Mouse (Mus musculus) stomach, embryonic 15.5 days (tissue): ENCODE results near the gene Sema3a. TPM values are rescaled to one million over a fixed set of nuclear protein-coding genes. Genes with fewer than 3 reads are reported as not detected.
"Not testable (repeated sequence)": the region's sequence is repeated elsewhere in the genome, so short reads cannot be mapped to it uniquely, and the experiment has no call there.

Experiments
- ATAC-seq: fragments of 200-750 bp; cut with Nextera tagmentation; 2 replicates; pipeline ENCODE4 v1.8.0; 2017; ENCODE audit warnings: low read depth, moderate number of reproducible peaks, moderate TSS enrichment; ENCODE audit not compliant: insufficient read depth, low FRiP score
- H3K27ac ChIP-seq: fragments of 300-500 bp; sonication (generic); 2 replicates; pipeline ENCODE4 v1.5.1; 2015; ENCODE audit warnings: mild to moderate bottlenecking, inconsistent platforms
- H3K27me3 ChIP-seq: fragments of 300-500 bp; sonication (generic); replicated peaks from 2 replicates; pipeline ENCODE4 v1.6.1; 2015; ENCODE audit warnings: inconsistent platforms
- H3K36me3 ChIP-seq: fragments of 300-500 bp; sonication (generic); 2 replicates; pipeline ENCODE4 v1.6.1; 2015; ENCODE audit warnings: inconsistent platforms
- H3K4me1 ChIP-seq: fragments of 300-500 bp; sonication (generic); 2 replicates; pipeline ENCODE4 v1.6.1; 2015; ENCODE audit warnings: inconsistent platforms
- H3K4me2 ChIP-seq: fragments of 300-500 bp; sonication (generic); 2 replicates; pipeline ENCODE4 v1.6.1; 2015; ENCODE audit warnings: mild to moderate bottlenecking, inconsistent platforms
- H3K4me3 ChIP-seq: fragments of 300-500 bp; sonication (generic); replicated peaks from 2 replicates; pipeline ENCODE4 v1.5.1; 2015; ENCODE audit warnings: inconsistent platforms
- H3K9ac ChIP-seq: fragments of 300-500 bp; sonication (generic); 2 replicates; pipeline ENCODE4 v1.6.1; 2015; ENCODE audit warnings: inconsistent platforms
- H3K9me3 ChIP-seq: fragments of 300-500 bp; sonication (generic); 2 replicates; pipeline ENCODE4 v1.6.1; 2016; ENCODE audit warnings: inconsistent platforms
- WGBS: fragments of 180-500 bp; shearing (Covaris S2); methylation state at CpG from one replicate; pipeline ENCODE4 v1.1.7; 2015; 5-methylcytosine and 5-hydroxymethylcytosine counted together
- polyA plus RNA-seq: library from polyadenylated mRNA; unstranded; fragments of >200 nt; fragmentation: Nextera tagmentation; extraction: Ambion mirVana; gene quantifications from 2 replicates; pipeline ENCODE4 v1.2.1, GENCODE M21; 2015

Sema3a gene
- polyA plus RNA-seq, 1 experiment from 2014 or later = 22.1 TPM

GRCm38 (mm10) chr5:13441112-13441511 is 315.9 kb downstream of the Sema3a start:
- Histone ChIP-seq H3K4me3 (no peak overlapping the region), H3K9ac (no peak overlapping the region)
- ATAC-seq = no peak

GRCm38 (mm10) chr5:13460182-13461001 is 335.2 kb downstream of the Sema3a start:
- Histone ChIP-seq H3K27me3 (no peaks in the 10 kb centered on the region), H3K9me3 (no peaks in the 10 kb centered on the region), H3K4me3 (no peak overlapping the region), H3K4me1 (no peaks in the 10 kb centered on the region), H3K4me2 (no peak overlapping the region), H3K9ac (no peak overlapping the region), H3K27ac (no peak overlapping the region), H3K36me3 (no peaks in the 10 kb centered on the region)
- no peak for ATAC-seq
- 62% methylated on average over 1 of the region's 1 CpGs for WGBS

More at GRCm38 (mm10) chr5:13441112-13441511, 315.9 kb downstream of the Sema3a start:
- no peaks in the 10 kb centered on the region for H3K36me3 ChIP-seq
- no peak overlapping the region for H3K4me2 ChIP-seq
- no peak overlapping the region for H3K27ac ChIP-seq
- H3K27me3 ChIP-seq = no peaks in the 10 kb centered on the region
- H3K9me3 ChIP-seq = no peaks in the 10 kb centered on the region
- no peaks in the 10 kb centered on the region for H3K4me1 ChIP-seq

GRCm38 (mm10) chr5:13468856-13469255 is 343.6 kb downstream of the Sema3a start:
- H3K9me3 ChIP-seq = no peaks in the 10 kb centered on the region
- no peaks in the 10 kb centered on the region for H3K27me3 ChIP-seq
- no peak overlapping the region for H3K4me2 ChIP-seq
- no peak overlapping the region for H3K9ac ChIP-seq
- H3K4me3 ChIP-seq = no peak overlapping the region
- H3K4me1 ChIP-seq = no peaks in the 10 kb centered on the region
- ATAC-seq = no peak
- H3K36me3 ChIP-seq = no peaks in the 10 kb centered on the region
- 0 out of 2 replicates have a peak overlapping the region, but pooled peaks have one; percentile 28 for H3K27ac ChIP-seq
- WGBS = 40% methylated on average over 7 of the region's 7 CpGs

- H3K4me2 ChIP-seq = no peak overlapping the region
- H3K9ac ChIP-seq = no peak overlapping the region
- H3K36me3 ChIP-seq = no peaks in the 10 kb centered on the region
- H3K4me1 ChIP-seq = no peaks in the 10 kb centered on the region
- 57% methylated on average over 5 of the region's 5 CpGs for WGBS
- no peaks in the 10 kb centered on the region for H3K27me3 ChIP-seq
- H3K27ac ChIP-seq = peak overlapping the region; percentile 64; the same call in 1 of the 2 replicates
- no peak for ATAC-seq
- H3K9me3 ChIP-seq = no peaks in the 10 kb centered on the region
- no peak overlapping the region for H3K4me3 ChIP-seq
Measured at GRCm38 (mm10) chr5:13469401-13469800, 344.2 kb downstream of the Sema3a start.

- Histone ChIP-seq H3K9ac (no peak overlapping the region), H3K4me2 (no peak overlapping the region), H3K9me3 (no peaks in the 10 kb centered on the region), H3K4me3 (no peak overlapping the region), H3K36me3 (no peaks in the 10 kb centered on the region), H3K4me1 (no peaks in the 10 kb centered on the region), H3K27ac (peak overlapping the region; percentile 64), H3K27me3 (no peaks in the 10 kb centered on the region)
- WGBS = 45% methylated on average over 7 of the region's 7 CpGs
- peak; percentile 84; the same call in 1 of the 2 replicates for ATAC-seq
Measured at GRCm38 (mm10) chr5:13470057-13470905, 345.1 kb downstream of the Sema3a start.

- Histone ChIP-seq H3K4me2 (no peak overlapping the region), H3K36me3 (no peaks in the 10 kb centered on the region), H3K27ac (no peak overlapping the region), H3K9ac (no peak overlapping the region), H3K9me3 (no peaks in the 10 kb centered on the region), H3K4me1 (no peaks in the 10 kb centered on the region), H3K27me3 (no peaks in the 10 kb centered on the region), H3K4me3 (no peak overlapping the region)
- no peak for ATAC-seq
- 44% methylated on average over 1 of the region's 1 CpGs for WGBS
Measured at GRCm38 (mm10) chr5:13477653-13478052, 352.4 kb downstream of the Sema3a start.

GRCm38 (mm10) chr5:13488671-13489070 is 363.5 kb downstream of the Sema3a start:
- Histone ChIP-seq H3K27ac (no peak overlapping the region), H3K9ac (no peak overlapping the region), H3K36me3 (no peaks in the 10 kb centered on the region), H3K9me3 (no peaks in the 10 kb centered on the region), H3K4me3 (no peak overlapping the region), H3K4me2 (no peak overlapping the region), H3K4me1 (no peaks in the 10 kb centered on the region), H3K27me3 (no peaks in the 10 kb centered on the region)
- no peak for ATAC-seq
- 71% methylated on average over 2 of the region's 2 CpGs for WGBS

- not testable (repeated sequence) for H3K4me2 ChIP-seq, H3K27me3 ChIP-seq, H3K9ac ChIP-seq, H3K27ac ChIP-seq, H3K4me3 ChIP-seq, H3K4me1 ChIP-seq, ATAC-seq, H3K9me3 ChIP-seq, H3K36me3 ChIP-seq
- WGBS = 84% methylated on average over 3 of the region's 3 CpGs
Measured at GRCm38 (mm10) chr5:13495967-13496366, 370.8 kb downstream of the Sema3a start.

GRCm38 (mm10) chr5:13499835-13500234 is 374.6 kb downstream of the Sema3a start:
- no peaks in the 10 kb centered on the region for H3K9me3 ChIP-seq
- no peaks in the 10 kb centered on the region for H3K27me3 ChIP-seq
- H3K27ac ChIP-seq = no peak overlapping the region
- H3K4me1 ChIP-seq = no peaks in the 10 kb centered on the region
- H3K9ac ChIP-seq = no peak overlapping the region
- H3K4me2 ChIP-seq = no peak overlapping the region
- H3K36me3 ChIP-seq = no peaks in the 10 kb centered on the region
- no peak overlapping the region for H3K4me3 ChIP-seq
- no peak for ATAC-seq
- WGBS = 45% methylated on average over 2 of the region's 2 CpGs

GRCm38 (mm10) chr5:13505839-13506499 is 380.8 kb downstream of the Sema3a start:
- no peak for ATAC-seq
- Histone ChIP-seq H3K9me3 (no peaks in the 10 kb centered on the region), H3K9ac (no peak overlapping the region), H3K27ac (no peak overlapping the region), H3K4me1 (no peaks in the 10 kb centered on the region), H3K4me2 (no peak overlapping the region), H3K36me3 (no peaks in the 10 kb centered on the region), H3K4me3 (no peak overlapping the region), H3K27me3 (no peaks in the 10 kb centered on the region)
- 52% methylated on average over 4 of the region's 4 CpGs for WGBS

- no peak overlapping the region for H3K4me3 ChIP-seq
- H3K9me3 ChIP-seq = no peaks in the 10 kb centered on the region
- no peaks in the 10 kb centered on the region for H3K36me3 ChIP-seq
- no peak for ATAC-seq
- no peak overlapping the region for H3K4me2 ChIP-seq
- 75% methylated on average over 3 of the region's 3 CpGs for WGBS
- no peak overlapping the region for H3K27ac ChIP-seq
- no peak overlapping the region for H3K9ac ChIP-seq
- H3K27me3 ChIP-seq = no peaks in the 10 kb centered on the region
- H3K4me1 ChIP-seq = no peaks in the 10 kb centered on the region
Measured at GRCm38 (mm10) chr5:13509163-13509562, 383.9 kb downstream of the Sema3a start.

- Histone ChIP-seq H3K4me3 (no peak overlapping the region), H3K9ac (no peak overlapping the region), H3K4me1 (no peaks in the 10 kb centered on the region), H3K9me3 (no peaks in the 10 kb centered on the region), H3K27me3 (no peaks in the 10 kb centered on the region), H3K27ac (no peak overlapping the region), H3K36me3 (no peaks in the 10 kb centered on the region), H3K4me2 (no peak overlapping the region)
- WGBS = 74% methylated on average over 4 of the region's 4 CpGs
- no peak for ATAC-seq
Measured at GRCm38 (mm10) chr5:13517018-13517417, 391.8 kb downstream of the Sema3a start.
